In genomic region chr8:120178124-120178514, GRCm38 (mm10) we compare ENCODE assay signal across 11 mouse cellular contexts. TPM values are rescaled to one million over a fixed set of nuclear protein-coding genes. Genes with fewer than 3 reads are reported as not detected.
DNase-seq lines count a peak whose midpoint lies in the region; ATAC-seq and TF ChIP-seq lines count a peak whose summit lies in the region.
"Had no signal": no experiment of that assay in that cellular context is flagged by ENCODE, and none has a peak within 500 bp of the region (broad histone marks: within the 10 kb centered on the region; RNA-seq: fewer than 3 reads in every experiment).

No protein-coding gene starts in this region.

- no peaks in the 10 kb centered on the region for H3K36me3 ChIP-seq in liver, embryonic 12.5 days
- no peaks in the 10 kb centered on the region for H3K36me3 ChIP-seq in liver, embryonic 11.5 days (ENCODE audit: control insufficient read depth, insufficient read depth, low read length)
- no peaks in the 10 kb centered on the region for H3K36me3 ChIP-seq in forebrain, embryonic 14.5 days (ENCODE audit: control insufficient read depth, insufficient read depth, low read length)
- no peaks in the 10 kb centered on the region for H3K36me3 ChIP-seq in limb, embryonic 14.5 days (ENCODE audit: control insufficient read depth, insufficient read depth, low read length)
- H3K36me3 ChIP-seq in stomach, embryonic 14.5 days (ENCODE audit: control insufficient read depth, insufficient read depth, low read length), result no peaks in the 10 kb centered on the region

- no peaks in the 10 kb centered on the region for H3K9me3 ChIP-seq in liver, embryonic 12.5 days (replicated peaks)
- H3K9me3 ChIP-seq in liver, embryonic 11.5 days (ENCODE audit: control insufficient read depth, low read length), result no peaks in the 10 kb centered on the region
- no peaks in the 10 kb centered on the region for H3K9me3 ChIP-seq in forebrain, embryonic 14.5 days (replicated peaks; ENCODE audit: control insufficient read depth, low read length)
- H3K9me3 ChIP-seq in limb, embryonic 14.5 days (ENCODE audit: control insufficient read depth, low read length), result no peaks in the 10 kb centered on the region
- no peaks in the 10 kb centered on the region for H3K9me3 ChIP-seq in stomach, embryonic 14.5 days (ENCODE audit: control insufficient read depth, low read depth, low read length)
- H3K9me3 ChIP-seq: megakaryocyte, embryonic 14.5 days had no signal

- H3K4me1 ChIP-seq in liver, embryonic 12.5 days, result peaks cover 15% of the 10 kb centered on the region
- peaks cover 16% of the 10 kb centered on the region for H3K4me1 ChIP-seq in liver, embryonic 11.5 days (replicated peaks; ENCODE audit: control insufficient read depth, insufficient read depth, low read length)
- peaks cover 27% of the 10 kb centered on the region for H3K4me1 ChIP-seq in forebrain, embryonic 14.5 days (ENCODE audit: control insufficient read depth, insufficient read depth, low read length)
- peaks cover 26% of the 10 kb centered on the region for H3K4me1 ChIP-seq in limb, embryonic 14.5 days (ENCODE audit: control insufficient read depth, insufficient read depth, low read length)
- H3K4me1 ChIP-seq in stomach, embryonic 14.5 days (ENCODE audit: control insufficient read depth, insufficient read depth, low read length), result peaks cover 26% of the 10 kb centered on the region

- ATAC-seq in liver, embryonic 12.5 days, result no peak
- no peak for ATAC-seq in liver, embryonic 11.5 days (replicated peaks; ENCODE audit: low FRiP score)
- no peak for ATAC-seq in forebrain, embryonic 14.5 days
- ATAC-seq in limb, embryonic 14.5 days (ENCODE audit: low FRiP score, low read depth), result no peak
- ATAC-seq in stomach, embryonic 14.5 days (ENCODE audit: insufficient number of reproducible peaks, insufficient read depth, low FRiP score, low read depth), result no peak

- DNase-seq in liver, embryonic 11.5 days (ENCODE audit: low spot score), result no peak
- no peak for DNase-seq in forebrain, embryonic 14.5 days (ENCODE audit: low spot score)
- DNase-seq in limb, embryonic 14.5 days (ENCODE audit: low spot score), result no peak
- no peak for DNase-seq in right cerebral cortex, adult 18-20 months
- no peak for DNase-seq in kidney, postnatal 10 days
- DNase-seq in natural killer cell, adult 2 months (ENCODE audit: low spot score in 2 of 2), result no peak
- DNase-seq: kidney, adult 8-10 months had no signal

- H3K27ac ChIP-seq in liver, embryonic 12.5 days, result no peak overlapping the region
- H3K27ac ChIP-seq in liver, embryonic 11.5 days (ENCODE audit: low read depth, low read length), result no peak overlapping the region
- H3K27ac ChIP-seq in forebrain, embryonic 14.5 days (ENCODE audit: low read depth, low read length), result peak overlapping the region; percentile 81; the same call in 1 of the 2 replicates
- no peak overlapping the region for H3K27ac ChIP-seq in limb, embryonic 14.5 days (replicated peaks; ENCODE audit: low read depth, low read length)
- peak overlapping the region; percentile 22; the same call in 1 of the 2 replicates for H3K27ac ChIP-seq in stomach, embryonic 14.5 days (ENCODE audit: low read length)

- H3K9ac ChIP-seq in liver, embryonic 12.5 days, result no peak overlapping the region
- H3K9ac ChIP-seq in liver, embryonic 11.5 days (ENCODE audit: low read depth, low read length), result no peak overlapping the region
- H3K9ac ChIP-seq in forebrain, embryonic 14.5 days (ENCODE audit: low read length), result no peak overlapping the region
- no peak overlapping the region for H3K9ac ChIP-seq in limb, embryonic 14.5 days (ENCODE audit: low read depth, low read length, severe bottlenecking)
- H3K9ac ChIP-seq in stomach, embryonic 14.5 days (replicated peaks; ENCODE audit: low read depth, low read length), result 0 out of 2 replicates have a peak overlapping the region, but pooled peaks have one; percentile 1

- peaks cover 55% of the 10 kb centered on the region for H3K27me3 ChIP-seq in liver, embryonic 12.5 days (replicated peaks)
- peaks cover 37% of the 10 kb centered on the region for H3K27me3 ChIP-seq in liver, embryonic 11.5 days (replicated peaks; ENCODE audit: control insufficient read depth, insufficient read depth, low read length)
- H3K27me3 ChIP-seq in forebrain, embryonic 14.5 days (replicated peaks; ENCODE audit: control insufficient read depth, insufficient read depth, low read length), result no peaks in the 10 kb centered on the region
- H3K27me3 ChIP-seq in limb, embryonic 14.5 days (ENCODE audit: control insufficient read depth, insufficient read depth, low read length), result peaks cover 9% of the 10 kb centered on the region; the same call in 1 of the 2 replicates
- H3K27me3 ChIP-seq in stomach, embryonic 14.5 days (ENCODE audit: control insufficient read depth, insufficient read depth, low read length), result no peaks in the 10 kb centered on the region

- peak overlapping the region; percentile 27; the same call in 1 of the 2 replicates for H3K4me2 ChIP-seq in liver, embryonic 12.5 days
- H3K4me2 ChIP-seq in liver, embryonic 11.5 days, result no peak overlapping the region; the same call in 1 of the 2 replicates
- peak overlapping the region; percentile 49 for H3K4me2 ChIP-seq in forebrain, embryonic 14.5 days (ENCODE audit: low read length)
- peak overlapping the region; percentile 28 for H3K4me2 ChIP-seq in limb, embryonic 14.5 days (replicated peaks; ENCODE audit: low read depth, low read length, severe bottlenecking)
- H3K4me2 ChIP-seq in stomach, embryonic 14.5 days (replicated peaks; ENCODE audit: low read depth, low read length), result peak overlapping the region; percentile 40; the same call in 1 of the 2 replicates

- TF ChIP-seq POLR2A in limb, embryonic 14.5 days (IDR thresholded peaks at IDR 0.05; ENCODE audit: borderline replicate concordance, extremely low read depth, insufficient read depth, insufficient read length), result no peak

- H3K4me3 ChIP-seq in liver, embryonic 12.5 days, result no peak overlapping the region
- H3K4me3 ChIP-seq in liver, embryonic 11.5 days (ENCODE audit: low read depth, low read length), result no peak overlapping the region
- H3K4me3 ChIP-seq in forebrain, embryonic 14.5 days (ENCODE audit: low read depth, low read length), result no peak overlapping the region
- H3K4me3 ChIP-seq in limb, embryonic 14.5 days (replicated peaks; ENCODE audit: low read length), result no peak overlapping the region
- no peak overlapping the region for H3K4me3 ChIP-seq in stomach, embryonic 14.5 days (ENCODE audit: low read depth, low read length)
- H3K4me3 ChIP-seq: megakaryocyte, embryonic 14.5 days had no signal

- WGBS in liver, embryonic 12.5 days (ENCODE audit: insufficient replicate concordance), result 14% methylated on average over 10 of the region's 10 CpGs
- 11% methylated on average over 10 of the region's 10 CpGs for WGBS in liver, embryonic 11.5 days
- 2% methylated on average over 10 of the region's 10 CpGs for WGBS in forebrain, embryonic 14.5 days
- WGBS in limb, embryonic 14.5 days, result 9% methylated on average over 10 of the region's 10 CpGs
- WGBS in stomach, embryonic 14.5 days, result 9% methylated on average over 10 of the region's 10 CpGs

RNA-seq across cellular contexts. Expression of gene Fam92b, which starts 0.9 kb away (rescaled TPM):
- not detected in 2 replicates for polyA plus RNA-seq in liver, embryonic 12.5 days (2016; fragmentation: Nextera tagmentation; extraction: Ambion mirVana)
- 0.27 TPM in 1 of 2 replicates, not detected in the other for polyA plus RNA-seq in liver, embryonic 11.5 days (2014; fragmentation: Nextera tagmentation; extraction: Ambion mirVana)
- polyA plus RNA-seq in forebrain, embryonic 14.5 days (2014; fragmentation: Nextera tagmentation; extraction: Ambion mirVana), result 2.3 and 2.4 TPM in 2 replicates
- not detected in 2 replicates for polyA plus RNA-seq in limb, embryonic 14.5 days (2012; rRNA removed)
- polyA plus RNA-seq in limb, embryonic 14.5 days (2014; fragmentation: Nextera tagmentation; extraction: Ambion mirVana), result not detected in 2 replicates
- 1.2 and 2.0 TPM in 2 replicates for polyA plus RNA-seq in stomach, embryonic 14.5 days (2014; fragmentation: Nextera tagmentation; extraction: Ambion mirVana)
- polyA plus RNA-seq: small intestine, adult 2 months had no signal

RNA-seq across cellular contexts. Expression of gene Gse1, which starts 50.1 kb away (rescaled TPM):
- 14.5 and 15.9 TPM in 2 replicates for polyA plus RNA-seq in liver, embryonic 12.5 days (2016; fragmentation: Nextera tagmentation; extraction: Ambion mirVana)
- 23.1 and 25.3 TPM in 2 replicates for polyA plus RNA-seq in liver, embryonic 11.5 days (2014; fragmentation: Nextera tagmentation; extraction: Ambion mirVana)
- polyA plus RNA-seq in forebrain, embryonic 14.5 days (2014; fragmentation: Nextera tagmentation; extraction: Ambion mirVana), result 22.6 and 33.6 TPM in 2 replicates
- polyA plus RNA-seq in limb, embryonic 14.5 days (2012; rRNA removed), result 32.6 and 43.9 TPM in 2 replicates
- polyA plus RNA-seq in limb, embryonic 14.5 days (2014; fragmentation: Nextera tagmentation; extraction: Ambion mirVana), result 10.2 and 10.3 TPM in 2 replicates
- 11.1 and 11.6 TPM in 2 replicates for polyA plus RNA-seq in stomach, embryonic 14.5 days (2014; fragmentation: Nextera tagmentation; extraction: Ambion mirVana)

Comparison
In these comparisons a context has a peak if more than half of its experiments do, and no peak if none do; other contexts are left out.
1. H3K27ac ChIP-seq: peak in forebrain, embryonic 14.5 days (single experiment) and stomach, embryonic 14.5 days (single experiment); none in liver, embryonic 12.5 days (single experiment), liver, embryonic 11.5 days (single experiment) and limb, embryonic 14.5 days (single experiment).